ENCODE assay signal across 17 mouse cellular contexts in the genomic region with DNA sequence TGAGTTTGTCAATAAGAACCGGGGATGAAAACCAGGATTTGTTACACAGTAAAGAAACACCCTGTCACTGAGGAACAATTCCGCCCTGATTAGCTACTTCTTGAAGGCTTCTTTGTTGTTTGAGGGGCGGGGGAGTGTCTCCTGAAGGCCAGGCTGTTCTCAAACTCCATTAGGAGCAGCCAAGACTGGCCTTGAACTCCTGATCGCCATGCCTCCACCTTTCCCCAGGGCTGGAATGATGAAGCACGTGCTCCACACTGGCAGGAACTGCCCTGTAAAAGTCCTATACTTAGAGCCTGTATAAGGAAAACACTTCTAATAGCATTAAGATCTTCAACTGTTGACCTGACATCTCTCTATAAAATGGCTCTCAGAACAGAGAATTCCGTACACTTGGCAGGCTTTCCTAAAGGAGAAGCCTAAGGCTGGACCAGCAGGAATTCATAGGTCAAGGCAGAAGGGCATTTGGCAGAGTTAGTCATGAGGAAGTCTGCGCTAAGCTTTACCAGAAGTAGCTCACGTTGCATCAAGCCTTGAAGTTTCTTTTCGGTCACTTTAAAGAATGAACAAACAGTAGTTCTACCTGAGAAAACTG. TPM values are rescaled to one million over a fixed set of nuclear protein-coding genes. Genes with fewer than 3 reads are reported as not detected.
DNase-seq lines count a peak whose midpoint lies in the region.
"Had no signal": no experiment of that assay in that cellular context is flagged by ENCODE, and none has a peak within 500 bp of the region (broad histone marks: within the 10 kb centered on the region; RNA-seq: fewer than 3 reads in every experiment).

No protein-coding gene starts in this region.

- intact Hi-C loops in heart, postnatal 14 days (cut with DNase I): no loop called here

- DNase-seq in adrenal gland, adult 2 months: peak; percentile 52
- no peak for DNase-seq in adrenal gland, postnatal 4 days (ENCODE audit: low spot score in 2 of 2)
- peak; percentile 10 for DNase-seq in kidney, postnatal 10 days
- no peak for DNase-seq in kidney, adult 18-20 months
- DNase-seq in ovary, adult 18-20 months (ENCODE audit: low spot score): peak; percentile 26
- no peak for DNase-seq in ovary, postnatal 36 days (ENCODE audit: low spot score)
- DNase-seq in yolk sac, embryonic 10.5 days (ENCODE audit: low spot score): peak; percentile 11
- DNase-seq in heart, postnatal 14 days: no peak
- DNase-seq: cerebellum, adult 9-10 months; heart, adult 18-20 months; heart, postnatal 36 days; layer of hippocampus, postnatal 36 days; right cerebral cortex, postnatal 14 days had no signal

RNA-seq across cellular contexts. Expression of a gene that starts 6.1 kb away (rescaled TPM):
- total RNA-seq in adrenal gland, adult 2 months (2021): 10 to 100 TPM; 13.7 to 34.5 TPM
- polyA plus RNA-seq in adrenal gland, adult 2 months (2012; rRNA removed): 0.24 and 0.32 TPM in 2 replicates
- total RNA-seq in adrenal gland, postnatal 4 days (2021): 10 to 100 TPM; 13.6 to 22.7 TPM
- total RNA-seq in heart, postnatal 14 days (2021): under 1 TPM; 0.48 to 0.51 TPM
- total RNA-seq: CH12.LX; common myeloid progenitor, adult 5-6 weeks had no signal
- polyA plus RNA-seq: macrophage; spleen, adult 2 months had no signal

Comparison
In these comparisons a context has a peak if more than half of its experiments do, and no peak if none do; other contexts are left out.
1. DNase-seq: peak in adrenal gland, adult 2 months (single experiment), kidney, postnatal 10 days (single experiment), ovary, adult 18-20 months (single experiment) and yolk sac, embryonic 10.5 days (single experiment); none in adrenal gland, postnatal 4 days (0 of 2), kidney, adult 18-20 months (single experiment), ovary, postnatal 36 days (single experiment) and heart, postnatal 14 days (0 of 2).
2. RNA of a gene that starts 6.1 kb away (total RNA-seq): 13.7 to 34.5 TPM in adrenal gland, adult 2 months and 13.6 to 22.7 TPM in adrenal gland, postnatal 4 days; 0.48 to 0.51 TPM in heart, postnatal 14 days; every median in the first group is over 4 times any median in the second.